Comparison of ENCODE assay signal across 15 mouse cellular contexts in the genomic region with DNA sequence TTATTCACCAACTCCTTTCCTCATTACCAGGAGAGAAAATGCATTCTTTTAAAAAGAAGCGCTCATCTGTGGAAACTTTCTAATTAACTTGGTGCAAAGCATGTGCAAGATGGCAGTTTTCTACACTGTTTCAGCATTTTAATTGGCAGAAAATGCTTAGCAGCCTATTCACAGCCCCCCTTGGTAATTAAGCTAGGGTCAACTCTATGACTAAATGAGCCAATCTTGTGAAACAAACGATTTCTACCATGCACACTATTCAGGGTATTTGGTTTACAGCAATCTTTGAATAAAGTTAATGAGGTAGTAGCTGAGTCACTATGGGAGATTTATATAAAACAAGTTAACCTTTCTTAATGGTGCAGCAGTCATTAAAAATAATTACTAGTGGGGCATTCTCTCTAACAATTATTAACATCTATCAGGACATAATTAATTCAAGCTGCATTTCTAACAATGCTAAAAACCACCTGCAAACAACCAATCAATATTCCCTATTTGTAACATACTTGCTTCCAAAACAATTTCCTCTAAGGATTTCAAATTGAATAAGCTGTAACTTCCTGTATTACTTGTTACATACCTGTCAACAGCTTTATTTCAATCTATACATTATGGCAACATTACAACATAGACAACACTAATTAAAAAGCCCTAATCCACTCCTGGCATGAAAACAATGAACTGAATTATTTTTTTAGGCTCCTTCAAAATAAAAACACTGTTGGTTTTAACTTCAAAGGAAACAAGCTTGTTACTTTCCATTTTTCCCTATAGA.
A peak's percentile ranks its signal among the peaks of the same experiment; 100 is the strongest.
DNase-seq lines count a peak whose midpoint lies in the region; ATAC-seq and TF ChIP-seq lines count a peak whose summit lies in the region.
"Had no signal": no experiment of that assay in that cellular context is flagged by ENCODE, and none has a peak within 500 bp of the region (broad histone marks: within the 10 kb centered on the region; RNA-seq: fewer than 3 reads in every experiment).

No protein-coding gene starts in this region.

- TF ChIP-seq POLR2A in brain, embryonic 14.5 days (IDR thresholded peaks at IDR 0.05; ENCODE audit: borderline replicate concordance, extremely low read depth, insufficient read depth, insufficient read length, poor library complexity, severe bottlenecking): no peak

- no peak overlapping the region for H3K27ac ChIP-seq in forebrain, postnatal 0 days (ENCODE audit: low read depth, low read length)
- no peak overlapping the region for H3K27ac ChIP-seq in midbrain, embryonic 16.5 days (ENCODE audit: low read length)
- H3K27ac ChIP-seq: heart, embryonic 10.5 days; macrophage; stomach, embryonic 15.5 days had no signal

- no peak overlapping the region for H3K9ac ChIP-seq in forebrain, postnatal 0 days
- no peak overlapping the region for H3K9ac ChIP-seq in midbrain, embryonic 16.5 days (ENCODE audit: low read depth, low read length)
- H3K9ac ChIP-seq: liver, postnatal 0 days; stomach, embryonic 15.5 days had no signal

- WGBS in forebrain, postnatal 0 days: 10% methylated on average over 2 of the region's 2 CpGs
- WGBS in midbrain, embryonic 16.5 days: 35% methylated on average over 2 of the region's 2 CpGs

- peak; percentile 54 for ATAC-seq in forebrain, postnatal 0 days
- peak; percentile 48; the same call in 1 of the 2 replicates for ATAC-seq in midbrain, embryonic 16.5 days
- ATAC-seq: liver, postnatal 0 days had no signal

- peaks cover 8% of the 10 kb centered on the region for H3K36me3 ChIP-seq in forebrain, postnatal 0 days (ENCODE audit: insufficient read depth)
- H3K36me3 ChIP-seq in midbrain, embryonic 16.5 days (ENCODE audit: control insufficient read depth, insufficient read depth, low read length): peaks cover 9% of the 10 kb centered on the region

- peak; percentile 29 for DNase-seq in kidney, adult 9 months
- DNase-seq in kidney, postnatal 4 days: no peak
- peak; percentile 95 for DNase-seq in brain, embryonic 14.5 days (ENCODE audit: low read depth)
- peak; percentile 22 for DNase-seq in forebrain, postnatal 0 days
- no peak for DNase-seq in left cerebral cortex, adult 11 months (ENCODE audit: low spot score)
- DNase-seq in c-Kit-positive CD71-positive TER-119-positive erythroid progenitor cells, embryonic 14.5 days (ENCODE audit: low spot score): no peak
- DNase-seq in heart, adult 11 months: no peak
- DNase-seq: cerebellum, adult 11-12 months; heart, postnatal 36 days; liver, postnatal 0 days had no signal

- H3K4me2 ChIP-seq in forebrain, postnatal 0 days (ENCODE audit: low read depth): no peak overlapping the region
- no peak overlapping the region for H3K4me2 ChIP-seq in midbrain, embryonic 16.5 days (ENCODE audit: low read length)
- H3K4me2 ChIP-seq: stomach, embryonic 15.5 days had no signal

- H3K27me3 ChIP-seq in forebrain, postnatal 0 days (ENCODE audit: insufficient read depth, low read length): no peaks in the 10 kb centered on the region
- no peaks in the 10 kb centered on the region for H3K27me3 ChIP-seq in midbrain, embryonic 16.5 days (ENCODE audit: control insufficient read depth, insufficient read depth, low read depth, low read length)
- H3K27me3 ChIP-seq: stomach, embryonic 15.5 days had no signal

- TF ChIP-seq CTCF in brain, embryonic 14.5 days (IDR thresholded peaks at IDR 0.05; ENCODE audit: borderline replicate concordance, extremely low read depth, insufficient read depth, insufficient read length): no peak
- TF ChIP-seq CTCF in forebrain, postnatal 0 days (IDR thresholded peaks at IDR 0.05; ENCODE audit: low read depth): no peak

- H3K4me3 ChIP-seq in forebrain, postnatal 0 days (ENCODE audit: low read depth, low read length): no peak overlapping the region
- H3K4me3 ChIP-seq in midbrain, embryonic 16.5 days (ENCODE audit: low read depth, low read length): no peak overlapping the region
- H3K4me3 ChIP-seq: heart, embryonic 10.5 days; stomach, embryonic 15.5 days had no signal

- no peaks in the 10 kb centered on the region for H3K4me1 ChIP-seq in forebrain, postnatal 0 days (ENCODE audit: insufficient read depth)
- 0 out of 2 replicates have a peak, but pooled peaks cover 3% of the 10 kb centered on the region for H3K4me1 ChIP-seq in midbrain, embryonic 16.5 days (ENCODE audit: control insufficient read depth, insufficient read depth, low read length)
- H3K4me1 ChIP-seq: heart, embryonic 10.5 days; stomach, embryonic 15.5 days had no signal

- H3K9me3 ChIP-seq in forebrain, postnatal 0 days (ENCODE audit: low read length): no peaks in the 10 kb centered on the region
- no peaks in the 10 kb centered on the region for H3K9me3 ChIP-seq in midbrain, embryonic 16.5 days (replicated peaks; ENCODE audit: control insufficient read depth, low read length, poor library complexity, severe bottlenecking)
- H3K9me3 ChIP-seq: G1E; heart, embryonic 10.5 days; stomach, embryonic 15.5 days had no signal

Comparison
In these comparisons a context has a peak if more than half of its experiments do, and no peak if none do; other contexts are left out.
1. DNase-seq: peak in kidney, adult 9 months (single experiment), brain, embryonic 14.5 days (single experiment) and forebrain, postnatal 0 days (single experiment); none in kidney, postnatal 4 days (0 of 2), left cerebral cortex, adult 11 months (single experiment), c-Kit-positive CD71-positive TER-119-positive erythroid progenitor cells, embryonic 14.5 days (single experiment) and heart, adult 11 months (single experiment).